Mouse (Mus musculus): ENCODE data around the gene Syna. TPM values are rescaled to one million over a fixed set of nuclear protein-coding genes. Genes with fewer than 3 reads are reported as not detected.

Syna gene
- polyA plus RNA-seq, 1 experiment from 2014 or later, result 0.33 TPM

DNA sequence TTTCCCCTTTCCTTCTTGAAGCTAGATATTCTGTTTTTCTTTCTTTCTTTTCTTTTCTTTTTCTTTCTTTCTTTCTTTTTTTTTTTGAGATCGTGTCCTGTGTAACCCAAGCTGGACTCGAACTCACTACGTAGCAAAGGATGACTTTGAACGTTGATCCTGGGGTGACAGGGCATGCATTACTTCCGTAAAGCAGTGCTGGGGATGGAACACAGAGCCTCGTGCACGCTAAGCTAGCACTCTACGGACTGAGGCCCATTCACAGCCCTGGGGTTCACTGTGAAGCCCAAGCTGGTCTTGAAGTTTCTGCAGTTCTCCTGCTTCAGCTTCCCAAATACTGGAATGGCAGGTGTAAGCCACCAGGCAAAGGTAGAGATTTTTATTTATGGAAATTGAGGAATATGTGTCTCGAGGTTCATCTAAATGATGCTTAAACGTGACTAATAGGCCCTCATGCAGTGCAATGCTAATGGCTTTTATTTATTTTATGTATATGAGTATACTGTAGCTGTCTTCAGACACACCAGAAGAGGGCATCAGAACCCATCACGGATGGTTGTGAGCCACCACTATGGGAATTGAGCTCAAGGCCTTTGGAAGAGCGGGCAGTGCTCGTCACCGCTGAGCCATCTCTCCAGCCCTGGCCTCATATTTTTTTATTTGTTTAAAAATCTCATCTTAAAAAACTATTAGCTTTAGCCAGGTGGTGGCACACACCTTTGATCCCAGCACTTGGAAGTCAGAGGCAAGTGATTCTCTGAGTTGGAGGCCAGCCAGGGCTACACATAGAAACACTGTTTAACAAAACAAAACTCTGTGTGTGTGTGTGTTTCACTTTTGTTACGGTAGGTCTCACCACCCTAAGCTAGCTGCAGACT is 23.3 kb upstream of the Syna start:
- no peak for TF ChIP-seq CTCF (IDR thresholded peaks at IDR 0.05)
- H3K27me3 ChIP-seq, result no peaks in the 10 kb centered on the region
- DNase-seq (ENCODE audit: low read depth, low spot score), result no peak
- ChIA-PET POLR2A (interaction anchor here (0.7 to 1.1 kb wide), 3 partner anchors 73 to 91 kb away, joined by 3 to 4 read pairs (median 3); no protein-coding TSS in a partner anchor), CTCF (interaction anchor here (0.8 to 6.4 kb wide), 11 partner anchors 10 to 97 kb away, joined by 3 to 63 read pairs (median 5); partner anchors contain the start of gene Clip2)
- no peak for ATAC-seq
- in situ Hi-C loops (cut with MboI; ENCODE audit: low pct_unique_long_range_greater_than_20kb), result loop anchor here (5.0 to 10.0 kb wide), 2 partner anchors 86 to 122 kb away; no protein-coding TSS in a partner anchor

DNA sequence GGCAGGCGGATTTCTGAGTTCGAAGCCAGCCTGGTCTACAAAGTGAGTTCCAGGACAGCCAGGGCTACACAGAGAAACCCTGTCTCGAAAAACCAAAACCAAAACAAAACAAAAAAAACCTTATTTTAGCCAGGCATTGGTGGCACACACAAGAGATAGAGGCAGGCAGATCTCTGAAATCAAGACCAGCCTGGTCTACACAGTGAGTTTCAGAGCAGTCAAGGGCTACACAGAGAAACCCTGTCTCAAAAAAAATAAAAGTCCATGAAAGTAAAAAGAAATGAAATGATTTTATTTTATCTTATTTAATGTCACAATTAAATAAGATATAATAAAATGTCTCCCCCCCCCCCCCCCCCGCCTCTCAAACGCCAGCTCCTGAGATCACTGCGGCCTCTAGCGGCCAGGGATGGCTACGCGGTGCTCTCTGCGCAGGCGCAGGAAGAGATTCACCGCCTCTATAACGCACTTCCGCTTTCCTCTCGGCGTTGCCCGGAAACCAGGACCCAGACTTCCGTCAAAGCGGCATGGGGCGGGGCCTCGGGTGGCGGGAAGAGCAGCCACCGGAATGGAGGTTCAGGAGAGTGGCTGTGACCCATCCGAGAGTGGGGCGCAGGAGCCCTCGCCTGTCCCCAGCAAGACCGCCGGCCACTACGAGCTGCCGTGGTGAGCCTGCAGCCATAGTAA is 22.4 kb upstream of the Syna start:
- POLR2A ChIA-PET, result interaction anchor here (0.7 to 1.1 kb wide), 4 partner anchors 72 to 222 kb away, joined by 3 to 4 read pairs (median 4); no protein-coding TSS in a partner anchor
- CTCF ChIA-PET, result interaction anchor here (0.8 to 6.4 kb wide), 10 partner anchors 10 to 96 kb away, joined by 3 to 63 read pairs (median 8); partner anchors contain the start of gene Clip2
- no peaks in the 10 kb centered on the region for H3K27me3 ChIP-seq
- in situ Hi-C loops (cut with MboI; ENCODE audit: low pct_unique_long_range_greater_than_20kb), result loop anchor here (5.0 to 10.0 kb wide), 2 partner anchors 85 to 122 kb away; no protein-coding TSS in a partner anchor
- DNase-seq (ENCODE audit: low read depth, low spot score) (peak; percentile 67), ATAC-seq (peak; percentile 82)
- TF ChIP-seq CTCF (IDR thresholded peaks at IDR 0.05), result peak; percentile 76

DNA sequence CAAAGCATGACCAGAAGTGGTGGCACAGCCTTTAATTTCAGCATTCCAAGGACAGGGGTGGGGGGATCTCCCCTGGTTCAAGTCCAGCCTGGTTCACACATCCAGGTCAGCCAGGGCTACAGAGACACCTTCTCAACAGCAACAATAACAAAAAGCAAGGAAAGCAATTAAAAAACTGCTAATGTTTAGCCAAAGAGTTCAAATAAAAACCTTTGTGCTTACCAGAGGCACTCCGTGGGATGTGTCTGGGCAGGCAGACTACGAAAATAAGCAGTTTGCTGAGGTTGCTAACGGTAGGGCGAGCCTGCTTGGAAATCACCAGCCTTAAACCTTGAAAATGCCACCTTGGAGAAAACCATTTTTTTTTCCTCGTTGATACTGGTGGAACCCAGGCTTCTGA is 21.2 kb upstream of the Syna start, which contains the start of gene Rfc2:
TSS of gene Rfc2 (plus strand) at position 221 of the 400 bp plus-strand sequence.
- CTCF ChIA-PET, result interaction anchor here (3.2 to 6.4 kb wide), 3 partner anchors 9 to 88 kb away, joined by 14 to 63 read pairs (median 15); partner anchors contain the start of gene Clip2
- ATAC-seq, result no peak
- POLR2A ChIA-PET, result interaction anchor here (0.7 to 1.0 kb wide), 2 partner anchors 26 to 62 kb away, joined by 3 to 5 read pairs; no protein-coding TSS in a partner anchor
- in situ Hi-C loops (cut with MboI; ENCODE audit: low pct_unique_long_range_greater_than_20kb), result loop anchor here (5.0 to 10.0 kb wide), 2 partner anchors 84 to 124 kb away; no protein-coding TSS in a partner anchor
- no peaks in the 10 kb centered on the region for H3K27me3 ChIP-seq
- no peak for DNase-seq (ENCODE audit: low read depth, low spot score)
- TF ChIP-seq CTCF (IDR thresholded peaks at IDR 0.05), result no peak

DNA sequence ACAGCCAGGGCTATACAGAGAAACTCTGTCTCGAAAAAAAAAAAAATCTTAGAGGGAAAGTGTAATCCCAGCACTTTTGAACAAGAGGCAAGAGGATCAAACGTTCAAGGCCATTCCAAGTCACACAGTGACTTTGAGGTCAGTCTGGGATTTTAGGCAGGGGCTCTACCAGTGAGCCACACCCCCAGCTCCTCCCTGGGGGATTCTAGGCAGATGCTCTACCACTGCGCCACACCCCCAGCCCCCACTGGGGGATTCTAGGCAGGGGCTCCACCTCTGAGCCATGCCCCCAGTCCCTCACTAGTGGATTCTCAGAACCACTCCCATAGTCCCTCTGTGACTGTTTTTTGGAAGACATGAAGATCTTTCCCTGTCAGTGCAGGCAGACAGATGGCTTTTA is 19.2 kb upstream of the Syna start:
- DNase-seq (ENCODE audit: low read depth, low spot score), result no peak
- in situ Hi-C loops (cut with MboI; ENCODE audit: low pct_unique_long_range_greater_than_20kb), result no loop called here
- no peak for TF ChIP-seq CTCF (IDR thresholded peaks at IDR 0.05)
- ChIA-PET POLR2A (no interaction called here), CTCF (interaction anchor here (6.4 kb wide), 1 partner anchor 86 kb away, joined by 63 read pairs; no protein-coding TSS in a partner anchor)
- no peak for ATAC-seq
- no peaks in the 10 kb centered on the region for H3K27me3 ChIP-seq

DNA sequence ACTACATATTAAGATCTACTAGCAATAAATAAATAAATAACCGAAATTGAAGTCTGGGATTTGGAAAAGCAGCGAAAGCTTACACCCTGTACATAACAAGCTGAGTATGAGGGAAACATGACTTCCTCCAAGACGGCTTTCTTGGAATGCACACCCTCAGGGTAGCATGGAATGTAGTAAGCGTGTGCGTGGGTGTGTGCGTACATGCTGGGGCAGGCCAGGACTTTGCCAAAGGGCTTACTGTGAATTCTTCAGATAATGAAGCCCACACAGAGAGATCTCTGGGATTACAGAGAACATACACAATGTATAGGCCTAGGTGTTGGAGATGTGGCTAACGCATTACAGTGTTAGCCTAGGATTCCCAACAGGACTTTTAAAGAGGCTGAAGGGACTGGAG is 17.6 kb upstream of the Syna start:
- CTCF ChIA-PET, result interaction anchor here (0.9 to 1.7 kb wide), 4 partner anchors 15 to 86 kb away, joined by 3 to 4 read pairs (median 4); no protein-coding TSS in a partner anchor
- no peaks in the 10 kb centered on the region for H3K27me3 ChIP-seq
- in situ Hi-C loops (cut with MboI; ENCODE audit: low pct_unique_long_range_greater_than_20kb), result no loop called here
- POLR2A ChIA-PET, result no interaction called here
- ATAC-seq (no peak), DNase-seq (ENCODE audit: low read depth, low spot score) (no peak)
- TF ChIP-seq CTCF (IDR thresholded peaks at IDR 0.05), result no peak

DNA sequence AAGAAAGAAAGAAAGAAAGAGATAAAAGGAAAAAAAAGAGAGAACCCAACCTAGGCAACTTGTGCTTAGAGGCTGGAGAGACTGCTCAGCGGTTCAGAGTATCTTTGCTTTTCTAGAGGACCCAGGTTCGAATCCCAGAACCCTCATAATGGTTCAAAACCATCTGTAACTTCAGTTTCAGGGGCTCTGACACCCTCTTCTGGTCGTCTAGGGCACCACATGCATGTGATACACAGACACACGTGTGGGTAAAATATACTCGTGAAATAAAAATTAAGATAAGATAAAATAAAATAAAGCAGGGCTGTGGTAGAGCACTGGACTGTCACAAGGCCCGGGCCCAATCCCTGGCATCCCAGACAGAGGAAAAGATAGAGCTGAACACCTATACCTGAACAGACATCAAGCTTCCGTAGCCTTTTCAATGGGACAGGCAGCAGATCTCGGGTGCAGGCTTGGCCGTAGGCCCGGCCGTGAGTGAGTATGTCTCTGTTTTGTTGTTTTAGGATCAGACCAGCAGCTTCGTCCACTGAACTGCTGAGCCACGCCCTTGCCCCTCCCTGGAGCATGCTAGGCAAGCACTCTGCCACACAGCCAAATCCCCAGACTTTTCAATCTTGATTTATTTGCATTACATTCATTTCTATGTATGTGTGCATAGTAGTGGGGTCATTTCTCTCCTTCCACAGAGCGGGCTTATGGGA is 16.7 kb upstream of the Syna start:
- CTCF ChIA-PET, result interaction anchor here (0.7 to 1.7 kb wide), 2 partner anchors 22 to 82 kb away, joined by 3 to 4 read pairs; no protein-coding TSS in a partner anchor
- TF ChIP-seq CTCF (IDR thresholded peaks at IDR 0.05), result peak; percentile 52
- POLR2A ChIA-PET, result interaction anchor here (0.6 to 1.7 kb wide), 2 partner anchors 21 to 22 kb away, joined by 3 to 4 read pairs; no protein-coding TSS in a partner anchor
- no peaks in the 10 kb centered on the region for H3K27me3 ChIP-seq
- in situ Hi-C loops (cut with MboI; ENCODE audit: low pct_unique_long_range_greater_than_20kb), result no loop called here
- DNase-seq (ENCODE audit: low read depth, low spot score) (no peak), ATAC-seq (no peak)

DNA sequence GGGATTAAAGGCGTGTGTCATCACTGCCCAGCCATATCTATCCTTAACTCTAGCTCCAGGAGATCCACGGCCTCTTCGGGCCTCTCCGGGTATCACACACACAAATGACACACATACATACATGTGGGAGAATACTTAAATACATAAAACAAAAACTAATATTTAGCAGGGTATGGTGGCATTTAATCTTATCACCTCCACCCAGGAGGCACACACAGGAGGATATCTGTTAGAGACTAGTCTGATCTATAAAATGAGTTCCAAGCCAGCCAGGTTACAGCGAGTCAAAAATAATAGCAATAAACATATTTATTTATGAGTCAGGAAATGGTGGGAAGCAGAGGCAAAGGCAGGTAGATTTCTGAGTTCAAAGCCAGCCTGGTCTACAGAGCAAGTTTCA is 15.9 kb upstream of the Syna start:
- H3K27me3 ChIP-seq, result no peaks in the 10 kb centered on the region
- no peak for ATAC-seq
- in situ Hi-C loops (cut with MboI; ENCODE audit: low pct_unique_long_range_greater_than_20kb), result no loop called here
- DNase-seq (ENCODE audit: low read depth, low spot score), result no peak
- no peak for TF ChIP-seq CTCF (IDR thresholded peaks at IDR 0.05)
- CTCF ChIA-PET, result interaction anchor here (1.0 to 1.1 kb wide), 2 partner anchors 9 to 75 kb away, joined by 3 to 6 read pairs; no protein-coding TSS in a partner anchor
- POLR2A ChIA-PET, result interaction anchor here (1.7 kb wide), 1 partner anchor 21 kb away, joined by 4 read pairs; no protein-coding TSS in a partner anchor

DNA sequence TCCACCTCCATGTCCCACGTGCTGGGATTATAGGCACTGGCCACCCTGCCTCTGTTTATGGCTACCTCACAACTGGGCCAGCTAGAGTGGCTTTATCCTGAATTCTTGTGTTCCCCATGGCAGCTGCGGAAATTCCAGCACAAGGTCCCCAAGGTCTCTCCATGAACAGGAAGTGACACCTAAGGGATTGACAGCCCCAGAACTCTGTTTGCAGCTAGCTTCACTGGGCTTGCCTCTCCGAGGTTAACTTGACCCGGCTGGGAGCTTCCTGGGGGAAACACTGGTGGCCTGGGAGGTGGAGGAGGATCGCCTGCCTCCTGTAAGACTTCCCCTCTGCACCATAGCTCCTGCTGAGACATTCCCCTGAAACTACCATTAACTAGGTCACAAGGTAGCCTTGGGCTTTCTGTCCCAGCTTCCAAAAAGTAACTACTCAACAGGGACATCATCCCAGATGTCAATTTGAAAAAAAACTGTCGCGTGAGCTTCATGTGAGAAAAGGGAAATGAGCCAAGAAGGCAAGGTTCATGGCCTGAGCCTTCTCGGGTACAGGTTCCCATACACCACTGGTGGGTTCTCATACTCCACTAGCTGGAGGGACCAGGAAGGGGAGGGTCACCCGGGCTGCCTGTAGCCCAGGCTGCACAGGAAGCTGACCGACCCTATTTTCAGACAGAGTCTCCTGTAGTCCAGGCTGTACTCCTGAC is 12.7 kb upstream of the Syna start:
- CTCF ChIA-PET, result interaction anchor here (0.8 to 3.3 kb wide), 4 partner anchors 10 to 73 kb away, joined by 3 to 15 read pairs (median 6); partner anchors contain the start of genes Clip2 and Rfc2
- DNase-seq (ENCODE audit: low read depth, low spot score) (no peak), ATAC-seq (no peak)
- no peaks in the 10 kb centered on the region for H3K27me3 ChIP-seq
- no peak for TF ChIP-seq CTCF (IDR thresholded peaks at IDR 0.05)
- in situ Hi-C loops (cut with MboI; ENCODE audit: low pct_unique_long_range_greater_than_20kb), result no loop called here
- POLR2A ChIA-PET, result interaction anchor here (0.9 kb wide), 1 partner anchor 20 kb away, joined by 3 read pairs; no protein-coding TSS in a partner anchor

Data from Patski (cell line).